Mouse (Mus musculus): ENCODE results near the gene Slc9a9. TPM values are rescaled to one million over a fixed set of nuclear protein-coding genes. Genes with fewer than 3 reads are reported as not detected.

Slc9a9 gene
- polyA plus RNA-seq, 1 experiment from 2014 or later = 3.0 TPM

DNA sequence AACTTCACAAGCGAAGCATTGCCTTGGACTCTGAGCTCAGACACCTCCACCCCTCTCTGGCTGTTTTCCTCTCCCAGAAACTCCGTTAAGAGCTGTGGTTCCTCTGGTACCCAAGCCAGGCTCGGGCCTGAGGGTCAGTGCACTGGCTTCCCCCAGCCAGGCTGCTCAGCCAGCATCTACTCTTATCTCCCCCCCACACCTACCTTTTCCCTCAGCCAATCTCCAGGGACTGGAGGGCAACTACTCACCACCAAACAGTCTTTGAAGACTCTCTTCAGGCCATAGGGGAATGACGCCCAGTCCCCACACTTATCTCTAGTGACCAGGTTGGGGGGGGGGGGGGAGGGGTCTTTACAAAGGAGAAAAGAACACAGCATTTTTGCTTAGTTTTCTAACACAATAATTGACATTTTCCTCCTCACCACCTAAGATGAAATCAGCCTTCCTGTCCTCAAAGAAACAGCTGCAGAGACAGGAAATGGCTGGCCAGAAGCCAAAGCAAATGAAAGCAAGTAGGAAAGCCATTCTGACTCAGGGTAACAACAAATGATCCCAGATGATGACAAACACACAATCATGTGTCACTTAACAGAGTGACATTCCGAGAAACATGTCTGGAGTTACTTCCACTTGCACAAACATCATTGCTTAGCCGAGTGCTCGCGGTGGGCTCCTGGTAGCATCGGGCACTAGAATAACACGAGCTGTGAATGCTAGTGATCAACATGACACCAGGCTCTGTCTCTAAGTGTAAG, 610.1 kb downstream of the Slc9a9 start:
- Histone ChIP-seq H3K4me3 (no peak overlapping the region), H3K9me3 (no peaks in the 10 kb centered on the region), H3K9ac (replicated peaks) (no peak overlapping the region), H3K27me3 (no peaks in the 10 kb centered on the region), H3K4me1 (no peaks in the 10 kb centered on the region), H3K36me3 (no peaks in the 10 kb centered on the region), H3K27ac (replicated peaks) (no peak overlapping the region), H3K4me2 (replicated peaks) (no peak overlapping the region)
- ATAC-seq (replicated peaks) = no peak
- 73% methylated on average over 10 of the region's 10 CpGs for WGBS

Small RNAs within 50 kb of the gene (microRNA-seq; reads per million reads assigned to microRNA genes)
- not detected for gene Mir7656

Other genes with a start within 250 kb of the Slc9a9 start
- gene 1190002N15Rik, start 131.8 kb upstream of the Slc9a9 start, polyA plus RNA-seq (2015; fragmentation: Nextera tagmentation; extraction: Ambion mirVana) = 8.3 and 13.3 TPM in 2 replicates